Mouse (Mus musculus) ZHBTc4 (cell line): ENCODE results near the gene Capn5.

Experiments
- DNase-seq: peaks from one replicate; pipeline ENCODE4 v3.0.0-alpha.2; 2011; ENCODE audit warnings: low read depth, low spot score

Gene Capn5

DNA sequence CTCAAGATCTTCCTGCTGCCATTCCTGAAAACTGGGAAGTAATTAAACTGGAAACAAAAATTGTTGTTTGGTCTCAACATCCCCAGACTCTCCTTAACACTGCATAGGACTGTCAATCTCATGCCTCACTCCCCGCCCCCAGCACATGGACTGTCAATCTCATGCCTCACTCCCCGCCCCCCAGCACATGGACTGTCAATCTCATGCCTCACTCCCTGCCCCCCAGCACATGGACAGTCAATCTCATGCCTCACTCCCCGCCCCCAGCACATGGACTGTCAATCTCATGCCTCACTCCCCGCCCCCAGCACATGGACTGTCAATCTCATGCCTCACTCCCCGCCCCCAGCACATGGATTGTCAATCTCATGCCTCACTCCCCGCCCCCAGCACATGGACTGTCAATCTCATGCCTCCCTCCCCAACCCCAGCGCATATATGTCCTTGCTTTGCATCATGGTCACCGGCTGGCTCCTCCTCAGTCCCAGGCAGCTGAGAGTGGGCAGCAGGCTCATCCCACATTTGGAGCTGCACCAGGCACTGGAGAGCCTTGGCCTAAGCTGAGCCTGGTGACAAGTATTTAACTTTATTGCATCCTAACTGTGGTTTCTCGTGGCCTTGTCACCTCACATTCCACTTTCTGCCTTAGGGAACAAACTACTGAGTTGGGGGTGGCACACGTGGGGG, 29.2 kb downstream of the Capn5 start:
- DNase-seq = no peak

- DNase-seq = no peak
These were observed 30.3 kb downstream of the Capn5 start for GRCm38 (mm10) chr7:98147766-98148165.

DNA sequence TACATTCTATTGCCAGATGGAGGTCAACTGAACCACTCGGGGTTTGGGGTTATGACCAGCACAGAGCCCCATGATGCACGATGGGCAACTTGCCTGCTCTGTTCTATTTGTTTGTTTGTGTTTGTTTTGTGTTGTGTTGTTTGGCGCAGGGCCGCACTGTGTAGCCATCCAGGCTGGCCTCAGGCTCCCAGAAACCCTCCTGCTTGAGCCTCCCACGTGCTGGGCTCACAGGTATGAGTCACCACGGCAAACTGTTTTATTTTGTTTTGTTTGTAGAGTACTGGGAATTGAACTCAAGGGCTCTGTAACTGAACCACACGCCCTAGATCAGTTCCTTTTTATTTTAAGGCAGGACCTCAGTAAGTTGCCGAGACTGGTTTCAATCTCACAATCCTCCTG, 31.6 kb downstream of the Capn5 start:
- DNase-seq = no peak

DNA sequence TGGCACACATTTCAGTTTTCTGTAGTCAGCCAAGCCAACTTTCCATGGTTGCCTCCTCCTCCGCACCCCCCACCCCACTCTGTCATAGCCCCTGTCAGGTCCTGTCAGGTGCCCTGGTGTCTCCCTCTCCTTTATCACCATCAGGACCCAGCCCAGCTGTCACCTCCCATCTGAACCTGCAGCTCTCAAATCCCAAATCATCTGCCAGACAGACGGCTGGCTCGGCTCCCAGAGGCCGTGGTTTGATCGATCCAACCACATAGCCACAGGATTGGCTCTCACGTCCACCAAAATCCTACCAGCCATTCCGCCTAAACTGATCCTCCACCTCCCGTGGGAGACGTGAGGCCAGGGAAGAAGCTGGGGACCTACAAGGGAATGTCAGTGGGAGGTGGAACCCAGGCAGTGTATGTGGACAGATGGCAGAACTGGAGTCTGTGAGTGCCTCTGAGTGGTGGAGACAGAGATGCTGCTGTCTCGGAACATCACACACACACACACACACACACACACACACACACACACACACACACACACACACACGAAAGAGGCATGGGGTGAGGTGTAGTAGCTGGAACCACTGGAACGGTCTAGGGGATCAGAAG, 32.1 kb downstream of the Capn5 start:
- DNase-seq = no peak

DNA sequence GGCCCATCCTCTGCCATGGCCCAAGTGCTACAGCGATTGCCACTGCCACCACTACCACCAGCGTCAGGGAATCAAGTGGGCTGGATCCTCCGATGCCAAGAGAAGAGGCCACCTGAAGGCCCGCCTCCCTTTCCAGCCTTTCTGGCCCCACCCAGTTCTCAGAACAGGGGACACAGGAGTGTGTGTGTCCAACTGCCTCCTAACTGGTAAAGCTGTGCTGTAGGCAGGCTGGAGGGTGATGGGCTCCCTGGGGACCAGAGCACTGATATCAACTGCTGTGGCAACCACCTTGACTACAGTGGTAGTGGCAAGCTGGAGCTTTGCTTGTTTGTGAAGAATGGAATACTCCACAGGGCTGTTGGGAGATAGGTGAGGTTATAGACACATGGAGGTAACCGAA, 32.7 kb downstream of the Capn5 start, which contains the start of gene Omp:
TSS of gene Omp (minus strand) at position 101 of the 400 bp plus-strand sequence.
- no peak for DNase-seq

DNA sequence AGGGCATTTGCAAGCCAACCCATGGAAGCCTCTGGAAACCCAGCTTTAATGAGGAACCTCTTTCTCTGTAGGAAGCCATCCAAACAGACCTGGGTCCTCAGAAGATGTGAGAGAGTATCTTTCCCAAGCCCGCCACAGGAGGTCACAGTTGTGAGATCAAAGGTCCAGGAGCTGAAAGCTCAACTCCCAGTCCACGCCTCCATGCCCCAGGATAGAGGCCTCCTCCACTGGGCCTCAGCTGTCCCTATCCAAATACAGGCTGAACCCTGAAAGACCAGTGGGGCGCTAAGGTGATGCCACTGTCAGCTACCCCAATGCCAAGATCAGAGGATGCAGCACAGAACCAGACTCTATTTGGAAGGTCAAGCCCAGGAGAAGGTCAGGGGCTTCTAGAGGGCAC, 35.4 kb downstream of the Capn5 start:
- DNase-seq = no peak

- DNase-seq = no peak
These were observed 35.8 kb downstream of the Capn5 start for GRCm38 (mm10) chr7:98142247-98142646.

DNA sequence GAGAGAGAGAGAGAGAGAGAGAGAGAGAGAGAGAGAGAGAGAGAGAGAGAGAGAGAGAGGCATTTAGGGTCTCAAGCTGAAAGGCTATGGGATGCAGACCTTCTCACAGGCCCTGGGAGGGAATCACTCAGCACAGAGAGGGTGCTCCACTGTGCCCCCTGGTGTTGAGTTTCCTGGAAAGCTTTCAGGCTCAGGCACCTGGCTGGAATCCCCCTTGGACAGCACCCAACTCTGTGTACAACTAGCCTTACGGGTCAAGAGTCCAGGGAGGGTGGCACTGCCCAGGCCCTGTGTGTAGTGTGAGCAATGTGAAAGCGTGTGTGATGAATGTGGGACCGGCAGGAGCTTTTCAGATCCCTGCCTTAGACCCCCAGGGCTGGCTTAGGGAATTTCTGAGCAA, 36.9 kb downstream of the Capn5 start:
- peak; percentile 71 for DNase-seq

GRCm38 (mm10) chr7:98140597-98140996, 37.5 kb downstream of the Capn5 start:
- no peak for DNase-seq

GRCm38 (mm10) chr7:98139216-98139615, 38.9 kb downstream of the Capn5 start:
- DNase-seq = no peak

DNA sequence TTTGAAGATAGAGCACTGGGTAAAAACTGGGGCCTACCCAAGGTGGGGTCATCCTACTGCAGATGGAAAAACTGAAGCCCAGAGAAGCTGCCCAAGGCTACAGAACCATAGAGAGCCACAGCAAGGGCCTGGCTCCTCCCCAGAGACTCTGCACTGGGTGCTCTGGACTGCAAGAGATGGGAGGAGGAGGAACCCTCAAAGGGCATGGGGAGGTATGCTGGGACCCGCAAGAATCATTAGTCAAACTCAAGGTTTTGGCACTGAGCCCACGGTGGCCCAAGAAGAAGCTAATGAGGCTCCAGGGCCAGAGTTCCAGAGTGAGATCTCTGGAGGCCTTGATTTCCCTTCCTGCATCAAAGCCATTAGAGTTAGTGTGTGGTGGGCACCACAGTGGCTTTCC, 40.1 kb downstream of the Capn5 start:
- no peak for DNase-seq

DNA sequence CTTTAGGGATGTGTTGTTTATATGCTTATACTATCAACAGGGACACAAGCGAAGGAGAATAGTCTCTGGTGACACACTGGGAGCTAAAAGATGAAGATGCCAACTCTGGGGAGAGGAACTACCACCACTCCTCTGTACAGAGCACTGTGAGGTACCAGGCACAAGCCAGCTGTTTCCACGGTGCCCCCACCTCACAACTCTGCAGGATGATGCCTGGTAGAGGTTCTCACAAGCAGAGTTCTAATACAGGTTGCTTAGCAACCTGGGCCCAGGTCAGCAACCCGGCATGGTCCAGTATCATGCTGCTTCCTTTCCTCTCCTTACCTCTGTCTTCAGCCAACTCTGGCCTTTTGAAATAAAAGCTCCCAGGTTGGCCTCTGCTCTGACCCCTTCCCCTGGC, 40.5 kb downstream of the Capn5 start:
- no peak for DNase-seq

DNA sequence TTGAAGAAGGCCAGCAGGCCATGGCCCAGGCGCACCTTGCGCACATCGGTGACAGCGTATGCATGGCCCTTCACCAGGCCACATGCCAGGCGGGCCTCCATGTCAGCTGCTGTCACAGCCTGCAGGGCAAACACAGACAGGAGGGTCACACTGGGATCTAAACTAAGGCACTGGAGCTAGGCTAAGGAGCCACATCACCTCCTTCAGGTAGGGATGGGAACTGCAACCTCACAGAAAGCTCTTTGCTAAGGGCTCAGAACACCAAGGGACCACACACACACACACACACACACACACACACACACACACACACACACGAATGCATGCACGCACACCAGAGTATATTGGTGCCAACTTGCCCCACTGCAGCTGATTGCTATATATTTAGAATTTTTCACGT, 46.3 kb downstream of the Capn5 start:
- DNase-seq = peak; percentile 70

GRCm38 (mm10) chr7:98125473-98125872, 52.6 kb downstream of the Capn5 start:
- peak; percentile 73 for DNase-seq

DNA sequence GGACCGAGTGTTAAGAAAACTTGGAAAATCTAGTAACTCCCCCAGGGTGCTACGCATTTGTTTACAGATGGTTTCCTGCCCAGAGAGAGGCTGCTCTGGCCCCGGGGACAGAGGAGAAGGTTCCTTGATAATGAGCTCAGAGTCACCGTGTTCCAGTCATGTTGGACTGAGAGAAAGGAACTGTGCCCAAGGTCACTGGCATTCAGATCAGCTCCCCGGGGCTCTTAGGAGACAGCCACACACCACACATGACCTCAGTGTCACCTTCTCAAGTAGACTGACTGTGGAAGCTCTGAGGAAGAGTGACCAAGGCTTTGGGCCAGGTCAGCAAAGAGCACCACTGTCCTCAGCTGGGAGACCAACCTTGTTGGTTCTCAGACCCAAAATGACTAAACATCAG, 53.4 kb downstream of the Capn5 start:
- no peak for DNase-seq

GRCm38 (mm10) chr7:98121673-98122072, 56.4 kb downstream of the Capn5 start:
- DNase-seq = no peak

- DNase-seq = no peak
These were observed 56.8 kb downstream of the Capn5 start for GRCm38 (mm10) chr7:98121241-98121640.

GRCm38 (mm10) chr7:98120325-98120724, 57.7 kb downstream of the Capn5 start:
- peak; percentile 78 for DNase-seq

DNA sequence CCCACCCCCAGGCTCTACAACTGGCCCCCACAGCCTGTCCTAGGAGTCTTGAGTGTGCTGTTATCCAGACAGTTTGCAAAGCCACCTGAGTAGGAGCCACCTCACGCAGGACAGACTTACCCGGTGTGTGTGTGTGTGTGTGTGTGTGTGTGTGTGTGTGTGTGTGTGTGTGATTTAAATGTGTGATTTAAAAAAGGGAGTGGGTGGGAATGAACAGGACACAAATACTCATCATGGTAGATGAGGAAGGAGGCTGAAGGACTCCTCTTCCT, 58.2 kb downstream of the Capn5 start:
- DNase-seq = no peak

DNA sequence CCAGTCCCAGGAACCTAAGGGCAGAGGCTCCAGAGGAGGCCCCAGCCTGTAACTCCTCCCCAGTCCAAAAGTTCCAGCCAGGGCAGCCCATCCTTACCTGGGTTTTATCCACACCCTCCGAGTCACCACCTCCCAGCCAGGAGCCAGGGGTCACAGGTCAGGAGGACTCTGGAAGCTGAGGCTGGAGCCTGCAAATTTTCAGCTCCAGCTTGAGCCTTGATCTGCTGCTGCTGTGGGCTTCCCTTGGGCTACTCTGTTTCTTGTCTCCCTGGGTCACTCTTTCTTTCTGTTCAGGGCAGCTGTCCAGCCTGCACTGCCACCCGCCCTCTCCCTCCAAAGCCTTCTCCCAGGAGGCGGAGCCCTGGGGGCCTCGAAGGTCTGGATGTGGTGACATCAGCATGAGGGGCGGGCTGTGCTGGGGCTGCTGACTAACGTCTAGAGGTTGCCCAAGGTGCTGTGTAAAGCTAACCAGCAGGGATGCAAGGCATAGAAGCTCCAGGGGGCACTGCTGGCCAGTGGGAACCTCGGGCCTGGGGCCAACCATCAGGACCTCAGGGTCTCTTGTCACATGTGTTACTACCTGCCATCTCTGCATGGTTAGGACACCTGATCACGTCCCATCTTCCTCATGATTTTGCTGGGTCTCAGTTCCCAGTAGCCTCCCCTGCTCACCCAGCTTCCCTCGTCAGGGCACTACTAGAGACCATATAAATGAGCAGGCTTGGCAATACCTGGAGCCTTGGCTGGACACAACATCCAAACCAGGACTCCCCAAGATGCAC, 58.7 kb downstream of the Capn5 start, which contains the start of gene Myo7a:
TSS of gene Myo7a (minus strand) at position 346 of the 782 bp plus-strand sequence.
- peak; percentile 41 for DNase-seq

DNA sequence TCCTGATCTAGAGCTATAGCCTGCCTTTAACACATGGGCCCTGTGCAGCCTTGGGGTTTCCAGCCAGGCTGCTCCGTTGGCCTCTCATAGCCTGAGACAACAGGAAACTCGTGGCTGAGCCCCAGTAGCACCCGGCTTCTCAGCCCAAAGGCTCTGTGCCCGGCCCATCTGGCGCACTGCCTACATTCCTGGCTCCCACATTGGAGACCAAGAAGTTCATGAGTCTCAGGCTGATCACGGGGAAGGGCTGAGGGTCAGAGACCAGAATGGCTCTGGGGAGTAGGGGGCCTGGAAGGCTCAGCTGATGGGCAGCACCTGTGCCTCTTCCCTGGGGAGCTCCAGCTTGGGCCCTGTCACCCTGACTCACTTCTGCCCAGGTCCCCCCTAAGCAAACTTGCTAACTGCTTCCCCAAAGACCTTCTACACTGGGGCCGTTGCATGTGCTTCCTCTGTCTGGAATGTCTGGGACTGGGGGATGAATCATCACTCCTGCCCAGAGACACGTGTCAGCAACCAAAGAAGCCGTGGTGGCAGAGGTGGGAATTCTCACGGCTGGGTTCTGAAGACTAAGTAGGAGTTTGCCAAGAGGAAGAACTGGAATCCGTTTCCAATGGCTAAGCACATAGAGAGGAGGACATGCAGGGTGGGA, 60.9 kb downstream of the Capn5 start:
- DNase-seq = no peak

- no peak for DNase-seq
These were observed 63.4 kb downstream of the Capn5 start for GRCm38 (mm10) chr7:98114656-98115055.
